Mouse (Mus musculus): ENCODE data around the gene Dtd2.

DNA sequence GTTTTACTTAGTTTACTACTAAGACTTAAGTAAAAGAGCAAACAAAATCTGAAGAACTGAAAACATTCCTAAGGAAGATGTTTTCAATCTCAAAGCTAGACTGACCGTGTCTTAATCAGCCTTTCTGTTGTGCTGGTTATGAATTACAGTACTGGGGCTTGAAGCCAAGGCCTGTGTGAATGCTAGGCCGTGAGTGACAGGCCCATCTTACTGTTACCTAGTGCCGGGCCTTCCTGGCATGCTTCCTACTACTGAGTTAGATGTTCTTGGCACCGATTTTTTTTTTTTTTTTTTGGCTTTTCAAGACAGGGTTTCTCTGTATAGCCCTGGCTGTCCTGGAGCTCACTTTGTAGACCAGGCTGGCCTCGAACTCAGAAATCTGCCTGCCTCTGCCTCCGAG lies 48.7 kb downstream of the Dtd2 start:
- no peak for TF ChIP-seq GATA1 (IDR thresholded peaks at IDR 0.05; ENCODE audit: low read length)
- TF ChIP-seq TAL1 (IDR thresholded peaks at IDR 0.05; ENCODE audit: low read length), result no peak
